Mouse (Mus musculus) neutrophil, adult 83 days (primary cell): ENCODE data around the gene Defa33. TPM values are rescaled to one million over a fixed set of nuclear protein-coding genes. Genes with fewer than 3 reads are reported as not detected.

Experiments used
- total RNA-seq, 2 experiments: library from RNA; stranded (reverse); gene quantifications; one replicate each; pipeline ENCODE4 v1.2.4; 2023

Defa33 gene
- not detected for total RNA-seq

DNA sequence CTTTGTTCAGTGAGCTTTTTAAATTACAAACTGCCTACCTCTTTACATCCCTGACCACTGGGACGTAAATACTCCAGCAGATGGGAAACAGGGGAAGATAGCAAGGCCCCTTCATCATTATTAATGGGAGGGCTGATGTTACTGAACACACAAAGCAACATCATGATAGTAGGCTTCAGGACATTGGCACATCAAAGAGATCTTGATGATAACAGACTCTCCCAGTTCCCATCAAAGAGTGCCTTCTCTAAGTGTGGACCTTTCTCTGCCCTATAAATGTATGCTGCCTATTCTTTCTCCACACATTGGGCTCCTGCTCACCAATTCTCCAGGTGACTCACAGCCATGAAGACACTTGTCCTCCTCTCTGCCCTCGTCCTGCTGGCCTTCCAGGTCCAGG, at the start of gene Defa33:
Defa33 (plus strand) TSS at position 301 of the 400 bp plus-strand sequence.

DNA sequence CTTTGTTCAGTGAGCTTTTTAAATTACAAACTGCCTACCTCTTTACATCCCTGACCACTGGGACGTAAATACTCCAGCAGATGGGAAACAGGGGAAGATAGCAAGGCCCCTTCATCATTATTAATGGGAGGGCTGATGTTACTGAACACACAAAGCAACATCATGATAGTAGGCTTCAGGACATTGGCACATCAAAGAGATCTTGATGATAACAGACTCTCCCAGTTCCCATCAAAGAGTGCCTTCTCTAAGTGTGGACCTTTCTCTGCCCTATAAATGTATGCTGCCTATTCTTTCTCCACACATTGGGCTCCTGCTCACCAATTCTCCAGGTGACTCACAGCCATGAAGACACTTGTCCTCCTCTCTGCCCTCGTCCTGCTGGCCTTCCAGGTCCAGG, 13.4 kb upstream of the Defa33 start, which contains the start of gene Defa2:
Defa2 (plus strand) TSS at position 301 of the 400 bp plus-strand sequence.

DNA sequence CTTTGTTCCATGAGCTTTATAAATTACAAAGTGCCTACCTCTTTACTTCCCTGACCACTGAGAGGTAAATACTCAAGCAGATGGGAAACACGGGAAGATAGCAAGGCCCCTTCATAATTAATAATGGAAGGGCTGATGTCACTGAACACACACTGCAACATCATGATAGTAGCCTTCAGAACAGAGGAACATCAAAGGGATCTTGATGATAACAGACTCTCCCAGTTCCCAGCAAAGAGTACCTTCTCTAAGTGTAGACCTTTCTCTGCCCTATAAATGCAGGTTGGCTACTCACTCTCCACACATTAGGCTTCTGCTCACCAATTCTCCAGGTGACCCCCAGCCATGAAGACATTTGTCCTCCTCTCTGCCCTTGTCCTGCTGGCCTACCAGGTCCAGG, 35.5 kb downstream of the Defa33 start, which contains the start of gene Defa36:
Defa36 (plus strand) TSS at position 301 of the 400 bp plus-strand sequence.

Other genes with a start within 250 kb of the Defa33 start
- not detected for gene Defa22, start 229.5 kb upstream of the Defa33 start, total RNA-seq
- gene Defa31, start 200.2 kb upstream of the Defa33 start, total RNA-seq: not detected
- gene Gm15293, start 190.2 kb upstream of the Defa33 start, total RNA-seq: not detected
- not detected for gene Gm15292, start 142.1 kb upstream of the Defa33 start, total RNA-seq
- gene Defa27, start 76.3 kb upstream of the Defa33 start, total RNA-seq: not detected
- gene Defa29, start 64.8 kb upstream of the Defa33 start, total RNA-seq: not detected
- not detected for gene Defa2, start 13.3 kb upstream of the Defa33 start, total RNA-seq
- gene Defa36, start 35.6 kb downstream of the Defa33 start, total RNA-seq: not detected
- not detected for gene Gm7849, start 64.7 kb downstream of the Defa33 start, total RNA-seq
- gene Defa20, start 117.4 kb downstream of the Defa33 start, total RNA-seq: not detected
- gene Defa32, start 137.2 kb downstream of the Defa33 start, total RNA-seq: not detected
- gene Defa37, start 173.6 kb downstream of the Defa33 start, total RNA-seq: not detected
- gene Defa28, start 191.2 kb downstream of the Defa33 start, total RNA-seq: not detected
- not detected for gene Gm7861, start 202.7 kb downstream of the Defa33 start, total RNA-seq
- not detected for gene Defa26, start 226.4 kb downstream of the Defa33 start, total RNA-seq